Mouse (Mus musculus) lung, adult 2 months (tissue): ENCODE data around the gene Hoxa11. TPM values are rescaled to one million over a fixed set of nuclear protein-coding genes. Genes with fewer than 3 reads are reported as not detected.

Experiments used
- DNase-seq: peaks from one replicate; pipeline ENCODE4 v3.0.0; 2022
- H3K4me1 ChIP-seq: fragments of 200-500 bp; 2 replicates; pipeline ENCODE4 v1.6.1; 2011; ENCODE audit warnings: low read length; ENCODE audit not compliant: control insufficient read depth, insufficient read depth
- H3K4me3 ChIP-seq: fragments of 200-500 bp; replicated peaks from 2 replicates; pipeline ENCODE3; 2011; ENCODE audit warnings: low read depth, mild to moderate bottlenecking, control low read depth, low read length; ENCODE audit errors: extremely low read depth
- CTCF ChIP-seq: fragments of 200-500 bp; IDR thresholded peaks from 2 replicates; pipeline ENCODE4 v1.5.1; 2011; ENCODE audit warnings: mild to moderate bottlenecking, low read length, control low read depth; ENCODE audit not compliant: insufficient read depth
- POLR2A ChIP-seq: fragments of 200-500 bp; IDR thresholded peaks from 2 replicates; pipeline ENCODE4 v1.6.1; 2011; ENCODE audit warnings: low read depth, mild to moderate bottlenecking, control low read depth, low read length, borderline replicate concordance; ENCODE audit errors: extremely low read depth
- WGBS: fragments of 180-500 bp; shearing (Covaris S2); methylation state at CpG from one replicate; pipeline ENCODE4 v1.1.7; 2018; 5-methylcytosine and 5-hydroxymethylcytosine counted together
- polyA plus RNA-seq: library from polyadenylated mRNA; depleted of rRNA; stranded (reverse); fragments of >200 nt; gene quantifications from 2 replicates; pipeline ENCODE4 v1.2.3, GENCODE M21; 2012; rRNA removed

The Hoxa11 gene
- not detected in 2 replicates for polyA plus RNA-seq

GRCm38 (mm10) chr6:52245757-52246142 lies at the start of gene Hoxa11:
Gene Hoxa11 (minus strand): TSS chr6:52245810.
- Histone ChIP-seq H3K4me1 (peaks cover 2% of the 10 kb centered on the region), H3K4me3 (no peak within 1 kb of the TSS)
- no peak for DNase-seq
- TF ChIP-seq CTCF (no peak), POLR2A (no peak)
- 4% methylated on average over 20 of the region's 20 CpGs for WGBS

DNA sequence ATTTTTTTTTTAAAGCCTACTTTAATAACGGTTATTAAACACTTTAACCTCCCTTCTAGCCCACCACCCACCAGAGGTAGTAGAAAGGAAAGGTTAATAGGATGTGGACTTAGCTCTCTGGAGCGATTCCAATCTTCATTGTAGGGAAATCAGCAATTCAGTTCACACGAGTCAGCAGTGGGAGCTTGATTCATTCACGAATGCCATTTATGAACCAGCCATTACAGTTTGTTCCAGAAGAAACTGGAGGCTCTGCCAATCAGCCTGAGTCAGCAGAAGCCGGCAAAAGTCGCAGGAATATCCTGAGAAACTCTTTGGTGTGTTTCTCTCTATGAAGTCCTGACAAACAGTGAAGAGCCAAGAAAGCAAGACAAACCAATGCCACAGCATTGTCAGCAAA lies 49.0 kb upstream of the Hoxa11 start:
- no peak for DNase-seq
- WGBS, result 72% methylated on average over 6 of the region's 6 CpGs
- H3K4me3 ChIP-seq, result no peak overlapping the region

DNA sequence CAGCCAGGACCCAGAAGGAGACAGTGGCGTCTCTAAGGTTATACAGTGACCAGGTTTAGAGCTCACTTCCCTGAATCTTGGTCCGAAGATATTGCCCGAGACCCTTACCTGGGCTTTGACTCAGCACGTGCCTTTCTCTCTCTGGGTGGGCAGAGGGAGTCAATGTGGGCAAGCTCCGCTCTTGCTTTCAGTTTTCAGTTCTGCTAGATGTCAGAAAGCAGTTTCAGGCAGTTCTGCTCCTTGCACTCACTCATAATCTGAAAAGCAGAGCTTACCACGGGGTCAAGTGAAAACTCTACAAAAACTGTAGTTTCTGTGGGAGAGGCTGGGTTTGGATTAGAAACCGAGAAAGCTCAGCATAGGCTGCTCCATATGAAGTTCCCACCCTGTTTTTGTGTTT lies 46.7 kb upstream of the Hoxa11 start:
- Histone ChIP-seq H3K4me3 (no peak overlapping the region), H3K4me1 (peaks cover 5% of the 10 kb centered on the region; the same call in 1 of the 2 replicates)
- TF ChIP-seq CTCF (no peak), POLR2A (no peak)
- 75% methylated on average over 7 of the region's 7 CpGs for WGBS
- no peak for DNase-seq

More for the DNA sequence above, 49.0 kb upstream of the Hoxa11 start:
- H3K4me1 ChIP-seq, result peaks cover 5% of the 10 kb centered on the region; the same call in 1 of the 2 replicates
- TF ChIP-seq CTCF, result no peak
- no peak for TF ChIP-seq POLR2A

DNA sequence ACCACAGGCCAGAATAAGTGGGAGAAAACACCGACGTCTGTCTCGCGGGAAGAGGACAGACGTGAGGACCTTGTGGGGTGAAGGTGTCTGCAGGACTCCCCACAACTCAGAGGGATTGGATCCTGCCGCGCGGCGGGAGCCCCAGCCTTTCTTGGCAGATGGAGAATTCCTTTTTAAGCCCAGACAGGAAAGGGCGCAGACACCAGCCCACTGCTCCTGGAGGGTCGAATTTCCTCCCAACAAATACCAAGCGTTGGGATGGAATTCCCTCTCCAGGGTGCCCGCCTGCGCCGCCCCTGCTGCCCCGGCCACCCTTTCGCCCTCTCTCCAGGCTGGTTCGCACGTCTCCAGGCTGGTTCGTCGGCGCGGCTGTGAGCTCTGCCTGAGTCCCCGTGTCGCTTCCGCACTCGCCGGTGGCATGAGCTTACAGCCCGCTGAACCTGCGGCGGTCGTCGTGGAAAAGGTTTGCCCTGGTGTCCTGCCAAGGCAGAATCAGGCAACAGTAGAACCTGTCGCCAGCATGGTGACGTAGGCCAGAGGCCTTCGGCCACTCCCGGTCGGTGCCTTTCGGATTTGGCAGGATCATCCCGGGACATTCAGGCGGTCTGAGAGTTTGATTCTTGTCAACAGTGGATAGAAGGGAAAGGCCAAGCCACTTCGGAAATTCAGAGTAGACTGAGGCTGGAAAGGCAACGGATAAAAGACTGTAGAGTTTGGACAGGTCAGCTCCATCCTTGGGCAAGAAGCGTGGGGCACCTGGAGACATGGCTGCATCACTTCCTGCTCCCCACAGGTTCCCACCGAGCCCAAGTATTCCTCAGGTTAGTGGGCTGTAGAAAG lies 45.6 kb upstream of the Hoxa11 start:
- H3K4me1 ChIP-seq, result peaks cover 5% of the 10 kb centered on the region; the same call in 1 of the 2 replicates
- 6% methylated on average over 45 of the region's 45 CpGs for WGBS
- no peak overlapping the region for H3K4me3 ChIP-seq
- no peak for DNase-seq
- TF ChIP-seq CTCF (no peak), POLR2A (no peak)

DNA sequence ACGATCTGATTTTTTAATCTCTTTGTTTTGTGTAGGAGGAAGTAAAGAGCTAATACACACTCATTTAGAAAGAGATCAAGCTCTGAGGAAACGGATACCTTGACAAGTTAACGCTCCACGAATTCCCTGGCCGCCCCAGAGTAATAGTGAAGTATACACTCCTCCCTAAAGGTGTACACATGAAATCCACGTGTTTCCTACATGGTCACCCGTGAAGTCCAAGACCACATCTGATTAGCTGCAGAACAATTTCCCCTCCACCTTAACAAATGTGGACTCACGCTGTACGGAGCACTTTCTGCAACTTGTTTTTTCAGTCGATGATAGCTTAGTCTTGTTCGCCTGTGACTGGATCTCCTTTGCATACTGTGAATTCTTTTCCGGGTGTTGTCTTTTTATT lies 44.6 kb upstream of the Hoxa11 start:
- DNase-seq, result no peak
- Histone ChIP-seq H3K4me3 (no peak overlapping the region), H3K4me1 (peaks cover 5% of the 10 kb centered on the region; the same call in 1 of the 2 replicates)
- TF ChIP-seq POLR2A (no peak), CTCF (no peak)
- WGBS, result 17% methylated on average over 12 of the region's 12 CpGs

- TF ChIP-seq CTCF (no peak), POLR2A (no peak)
- H3K4me3 ChIP-seq, result no peak overlapping the region
- no peak for DNase-seq
- WGBS, result 86% methylated on average over 5 of the region's 5 CpGs
- no peaks in the 10 kb centered on the region for H3K4me1 ChIP-seq
These were observed 38.3 kb upstream of the Hoxa11 start for GRCm38 (mm10) chr6:52283896-52284295.

DNA sequence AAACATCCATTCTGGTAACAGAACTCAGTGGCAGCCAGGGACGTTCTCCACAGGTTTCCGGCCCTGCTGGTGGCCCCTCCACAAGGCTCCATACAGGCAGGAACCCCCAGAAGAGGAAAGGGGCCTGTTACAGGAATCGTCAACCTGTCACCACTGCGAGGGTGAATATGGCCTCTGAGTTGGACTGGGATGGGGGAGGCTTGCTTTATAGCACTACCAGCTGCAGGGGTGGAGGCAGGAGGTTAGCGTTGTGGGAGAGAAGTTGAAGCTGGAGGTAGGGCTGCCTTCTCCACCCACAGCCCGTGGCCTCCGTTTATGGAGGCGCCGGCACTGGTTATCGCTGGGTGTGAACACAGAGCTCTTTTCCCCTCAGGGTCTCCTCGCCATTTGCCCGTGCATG lies 35.5 kb upstream of the Hoxa11 start:
- 57% methylated on average over 12 of the region's 12 CpGs for WGBS
- no peak for DNase-seq
- Histone ChIP-seq H3K4me1 (no peaks in the 10 kb centered on the region), H3K4me3 (no peak overlapping the region)
- TF ChIP-seq CTCF (no peak), POLR2A (no peak)

DNA sequence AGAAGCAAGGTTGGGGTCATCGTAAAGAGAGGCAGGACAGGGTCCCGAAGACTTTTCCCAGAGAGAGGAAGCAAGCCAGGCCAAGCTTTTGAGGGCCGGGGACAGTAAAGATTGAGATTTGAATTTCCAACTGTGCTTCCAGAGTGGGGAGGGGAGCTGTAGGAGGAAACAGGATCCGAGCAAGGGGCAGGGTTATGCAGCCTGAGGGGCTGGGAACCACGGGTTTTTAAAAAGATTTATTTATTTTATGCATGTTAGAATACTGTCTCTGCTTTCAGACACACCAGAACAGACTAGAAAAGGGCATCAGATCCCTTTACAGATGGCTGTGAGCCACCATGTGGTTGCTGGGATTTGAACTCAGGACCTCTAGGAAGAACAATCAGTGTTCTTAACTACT lies 31.3 kb upstream of the Hoxa11 start:
- no peak for DNase-seq
- H3K4me3 ChIP-seq, result no peak overlapping the region
- TF ChIP-seq CTCF (no peak), POLR2A (no peak)
- WGBS, result 17% methylated on average over 5 of the region's 5 CpGs
- no peaks in the 10 kb centered on the region for H3K4me1 ChIP-seq

DNA sequence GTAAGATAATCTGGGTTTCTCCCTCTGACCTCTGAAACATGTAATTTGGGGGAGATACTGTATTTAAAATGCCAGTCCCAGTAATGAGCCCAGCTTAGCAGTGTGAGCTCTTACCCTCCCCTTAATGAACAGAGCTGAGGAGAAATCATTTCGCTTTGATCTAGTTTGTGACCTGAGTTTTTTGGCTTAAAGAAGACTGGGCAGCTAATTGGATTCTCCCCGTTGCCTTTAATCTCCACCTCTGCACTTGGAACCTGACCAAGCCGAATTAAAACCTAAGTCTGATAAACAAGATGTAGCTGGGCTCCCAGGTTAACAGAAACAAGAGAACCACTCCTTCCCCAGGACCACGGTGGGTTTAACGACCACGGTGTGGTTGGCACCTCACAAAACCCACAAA lies 30.8 kb upstream of the Hoxa11 start:
- Histone ChIP-seq H3K4me1 (no peaks in the 10 kb centered on the region), H3K4me3 (no peak overlapping the region)
- TF ChIP-seq POLR2A, result no peak
- no peak for TF ChIP-seq CTCF
- DNase-seq, result no peak
- WGBS, result 7% methylated on average over 6 of the region's 6 CpGs

DNA sequence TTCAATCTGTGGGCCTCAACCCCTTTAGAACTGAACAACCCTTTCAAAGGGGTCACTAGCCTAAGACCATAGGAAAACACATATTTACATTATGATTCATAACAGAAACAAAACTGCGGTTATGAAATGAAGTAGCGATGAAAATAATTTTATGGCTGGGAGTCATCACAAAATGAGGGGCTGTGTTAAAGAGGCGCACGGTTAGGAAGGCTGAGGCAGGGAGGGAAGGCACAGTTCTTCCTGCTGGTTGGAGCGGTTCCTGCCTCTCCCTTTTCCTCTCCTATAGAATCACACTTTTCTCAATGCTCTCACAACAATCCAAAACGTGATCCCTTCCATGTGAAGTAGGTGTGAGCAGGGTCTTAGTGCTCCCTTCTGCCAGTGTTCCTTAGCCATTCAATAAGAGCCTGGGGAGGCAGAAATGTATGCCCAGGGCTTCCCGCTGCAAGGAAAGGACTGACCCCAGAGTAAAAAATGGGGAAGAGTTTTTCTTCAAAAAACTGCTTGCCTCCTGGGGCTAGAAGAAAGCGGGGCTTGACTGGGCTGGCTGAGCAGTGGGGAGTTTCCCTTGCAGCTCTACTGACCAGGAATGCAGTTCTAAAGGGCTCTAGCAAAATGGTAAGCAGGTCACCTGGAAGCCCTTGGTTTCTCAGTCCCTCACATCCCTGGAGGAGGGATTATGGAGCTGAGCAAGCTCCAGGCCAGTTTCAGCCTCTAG lies 30.1 kb upstream of the Hoxa11 start:
- H3K4me1 ChIP-seq, result no peaks in the 10 kb centered on the region
- 20% methylated on average over 8 of the region's 8 CpGs for WGBS
- no peak overlapping the region for H3K4me3 ChIP-seq
- no peak for TF ChIP-seq CTCF
- TF ChIP-seq POLR2A, result no peak
- no peak for DNase-seq

DNA sequence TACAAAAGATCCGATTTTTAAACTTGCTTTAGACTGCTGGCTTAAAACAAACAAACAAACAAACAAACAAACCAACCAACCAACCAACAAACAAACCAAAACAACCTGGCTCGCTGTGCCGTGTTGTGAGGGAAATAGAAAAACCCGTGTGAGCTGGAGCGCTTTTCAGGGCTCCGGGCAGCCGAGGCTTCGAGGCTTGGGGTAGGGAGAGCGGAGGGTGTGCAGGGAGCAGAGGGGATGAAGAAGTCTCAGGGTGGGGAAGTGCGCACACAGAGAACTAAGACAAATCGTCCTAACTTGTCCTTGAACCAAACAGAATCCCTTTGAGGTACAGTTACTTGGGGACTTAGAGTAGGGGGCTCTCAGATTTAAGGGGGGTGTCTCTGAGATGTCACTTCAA lies 29.0 kb upstream of the Hoxa11 start:
- TF ChIP-seq CTCF, result no peak
- no peak for TF ChIP-seq POLR2A
- no peak for DNase-seq
- H3K4me3 ChIP-seq, result no peak overlapping the region
- WGBS, result 11% methylated on average over 11 of the region's 11 CpGs
- H3K4me1 ChIP-seq, result no peaks in the 10 kb centered on the region
